Mouse (Mus musculus) lung, adult 2 months (tissue): ENCODE measurements around the gene Zfp646. TPM values are rescaled to one million over a fixed set of nuclear protein-coding genes. Genes with fewer than 3 reads are reported as not detected.

ENCODE experiments used
- DNase-seq: peaks from one replicate; pipeline ENCODE4 v3.0.0; 2022
- H3K4me1 ChIP-seq: fragments of 200-500 bp; 2 replicates; pipeline ENCODE4 v1.6.1; 2011; ENCODE audit warnings: low read length; ENCODE audit not compliant: control insufficient read depth, insufficient read depth
- H3K4me3 ChIP-seq: fragments of 200-500 bp; replicated peaks from 2 replicates; pipeline ENCODE3; 2011; ENCODE audit warnings: low read depth, mild to moderate bottlenecking, control low read depth, low read length; ENCODE audit errors: extremely low read depth
- CTCF ChIP-seq: fragments of 200-500 bp; IDR thresholded peaks from 2 replicates; pipeline ENCODE4 v1.5.1; 2011; ENCODE audit warnings: mild to moderate bottlenecking, low read length, control low read depth; ENCODE audit not compliant: insufficient read depth
- POLR2A ChIP-seq: fragments of 200-500 bp; IDR thresholded peaks from 2 replicates; pipeline ENCODE4 v1.6.1; 2011; ENCODE audit warnings: low read depth, mild to moderate bottlenecking, control low read depth, low read length, borderline replicate concordance; ENCODE audit errors: extremely low read depth
- WGBS: fragments of 180-500 bp; shearing (Covaris S2); methylation state at CpG from one replicate; pipeline ENCODE4 v1.1.7; 2018; 5-methylcytosine and 5-hydroxymethylcytosine counted together
- polyA plus RNA-seq: library from polyadenylated mRNA; depleted of rRNA; stranded (reverse); fragments of >200 nt; gene quantifications from 2 replicates; pipeline ENCODE4 v1.2.3, GENCODE M21; 2012

Zfp646 gene
- polyA plus RNA-seq, 1 experiment, result 23.4 TPM

DNA sequence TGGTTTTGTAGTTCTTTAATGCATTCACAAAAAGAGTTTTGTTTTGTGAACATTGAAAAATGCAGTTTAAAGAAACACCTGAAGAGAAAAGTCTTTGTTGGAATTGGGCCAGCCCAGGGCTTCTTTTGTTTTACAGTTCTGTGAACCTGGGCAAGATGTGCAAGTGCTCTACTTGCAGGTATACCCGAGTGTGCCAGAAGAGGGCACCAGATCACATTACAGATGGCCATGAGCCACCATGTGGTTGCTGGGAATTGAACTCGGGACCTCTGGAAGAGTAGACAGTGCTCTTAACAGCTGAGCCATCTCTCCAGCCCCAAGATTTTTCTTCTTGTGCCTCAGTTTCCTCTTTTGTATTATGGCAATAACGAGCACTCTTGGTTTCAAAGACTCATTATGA lies 42.2 kb downstream of the Zfp646 start:
- TF ChIP-seq CTCF (peak; percentile 52), POLR2A (no peak)
- Histone ChIP-seq H3K4me1 (peaks cover 6% of the 10 kb centered on the region; the same call in 1 of the 2 replicates), H3K4me3 (no peak overlapping the region)
- peak; percentile 54 for DNase-seq
- WGBS, result 54% methylated on average over 3 of the region's 3 CpGs

DNA sequence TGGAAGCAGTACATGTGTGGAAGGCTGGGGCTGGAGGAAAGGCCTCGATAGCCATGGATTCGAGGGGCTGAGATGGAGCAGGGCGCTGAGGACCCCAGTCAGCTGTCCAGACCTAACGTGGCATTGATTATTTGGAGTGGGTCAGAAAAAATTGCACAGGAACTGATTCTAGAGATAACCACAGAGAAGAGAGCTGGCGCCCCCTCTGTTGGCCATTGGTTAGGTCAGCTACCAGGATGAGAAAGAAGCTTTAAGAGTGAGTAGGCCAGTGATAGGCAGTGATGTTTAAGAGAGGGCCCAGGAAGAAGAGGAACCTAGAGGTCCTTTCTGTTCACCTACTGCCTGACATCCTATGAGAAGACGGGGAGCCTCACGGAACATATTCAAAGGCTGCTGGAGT lies 43.3 kb downstream of the Zfp646 start:
- TF ChIP-seq CTCF (no peak), POLR2A (no peak)
- DNase-seq, result peak; percentile 20
- Histone ChIP-seq H3K4me1 (peaks cover 6% of the 10 kb centered on the region; the same call in 1 of the 2 replicates), H3K4me3 (no peak overlapping the region)
- WGBS, result 68% methylated on average over 7 of the region's 7 CpGs

DNA sequence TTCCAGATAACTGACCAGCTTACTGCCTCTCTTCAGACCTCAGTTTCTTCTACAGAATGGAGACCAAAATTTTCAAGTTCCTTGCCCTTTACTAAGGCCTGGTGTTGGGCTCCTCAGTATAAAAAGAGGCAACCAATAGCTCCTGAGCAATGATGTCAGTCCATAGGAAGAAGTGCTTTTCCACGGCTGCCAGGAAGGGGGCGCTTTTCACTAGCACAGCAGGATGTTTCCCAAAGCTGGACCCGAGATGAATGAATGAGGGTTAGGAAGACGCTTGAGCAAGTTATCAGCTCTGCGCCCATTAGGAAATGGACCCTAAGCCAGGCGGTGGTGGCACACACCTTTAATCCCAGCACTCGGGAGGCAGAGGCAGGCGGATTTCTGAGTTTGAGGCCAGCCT lies 45.5 kb downstream of the Zfp646 start:
- peak; percentile 39 for DNase-seq
- Histone ChIP-seq H3K4me3 (no peak overlapping the region), H3K4me1 (peaks cover 6% of the 10 kb centered on the region; the same call in 1 of the 2 replicates)
- TF ChIP-seq POLR2A (no peak), CTCF (peak; percentile 54)
- 62% methylated on average over 8 of the region's 8 CpGs for WGBS

DNA sequence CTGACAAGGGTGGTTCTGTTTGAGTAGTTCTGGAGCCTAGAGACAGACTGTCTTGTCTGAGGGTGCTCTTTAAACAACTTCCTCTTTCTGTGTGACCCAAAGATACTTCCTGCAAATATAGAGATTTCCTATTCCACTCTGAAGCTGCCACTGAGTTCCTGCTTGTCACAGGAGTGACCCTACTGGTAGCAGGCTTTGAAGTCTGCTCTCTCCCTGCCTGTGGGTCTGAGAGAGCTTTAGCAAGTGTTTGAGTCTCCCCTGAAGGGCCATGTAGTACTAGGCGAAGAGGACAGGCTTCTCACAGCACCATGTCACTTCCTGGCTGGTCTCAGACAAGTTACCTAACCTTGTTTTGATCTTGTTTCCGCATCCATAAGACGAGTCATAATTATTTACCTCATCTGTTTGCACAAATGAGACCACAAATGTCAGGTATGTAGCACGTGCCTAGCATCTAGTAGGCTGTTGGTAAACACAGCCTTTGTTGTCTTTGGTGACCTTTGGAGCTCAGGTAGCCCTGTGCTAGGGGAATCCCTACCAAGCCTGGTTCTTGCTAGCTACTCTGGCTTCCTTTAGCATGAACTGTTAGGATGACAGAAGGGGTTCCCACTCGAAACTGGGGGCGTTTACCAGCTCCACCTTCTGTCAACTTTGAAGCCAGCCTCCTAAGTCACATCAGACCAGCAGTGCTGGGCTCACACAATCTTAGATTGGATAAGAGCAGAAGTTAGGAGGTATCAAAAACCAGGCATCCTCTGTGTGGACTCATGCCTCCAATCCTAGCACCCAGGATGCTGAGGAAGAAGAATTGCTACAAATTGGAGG lies 46.6 kb downstream of the Zfp646 start:
- DNase-seq, result peak; percentile 35
- TF ChIP-seq CTCF (no peak), POLR2A (peak; percentile 21; the same call in 1 of the 2 replicates)
- WGBS, result 41% methylated on average over 6 of the region's 6 CpGs

DNA sequence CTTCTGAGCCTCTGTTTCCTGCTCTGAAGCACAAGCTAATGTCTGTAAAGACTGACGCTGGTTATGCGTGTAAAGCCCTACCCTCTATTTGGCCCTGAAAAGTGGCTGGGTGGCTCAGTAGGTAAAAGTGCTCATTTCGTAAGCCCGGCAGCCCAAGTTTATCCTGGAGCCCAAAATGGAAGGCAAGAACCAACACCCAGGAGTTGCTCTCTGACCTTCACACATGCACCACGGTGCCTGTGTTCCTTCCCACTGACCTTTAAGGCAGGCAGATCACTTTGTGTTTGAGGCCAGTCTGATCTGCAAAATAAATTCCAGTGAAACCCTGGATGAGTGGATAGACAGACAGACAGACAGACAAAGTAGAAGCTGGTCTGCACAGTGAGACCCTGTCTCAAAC lies 47.7 kb downstream of the Zfp646 start:
- 63% methylated on average over 5 of the region's 5 CpGs for WGBS
- no peak for DNase-seq

More for the DNA sequence above, 46.6 kb downstream of the Zfp646 start:
- Histone ChIP-seq H3K4me1 (peaks cover 6% of the 10 kb centered on the region; the same call in 1 of the 2 replicates), H3K4me3 (no peak overlapping the region)

DNA sequence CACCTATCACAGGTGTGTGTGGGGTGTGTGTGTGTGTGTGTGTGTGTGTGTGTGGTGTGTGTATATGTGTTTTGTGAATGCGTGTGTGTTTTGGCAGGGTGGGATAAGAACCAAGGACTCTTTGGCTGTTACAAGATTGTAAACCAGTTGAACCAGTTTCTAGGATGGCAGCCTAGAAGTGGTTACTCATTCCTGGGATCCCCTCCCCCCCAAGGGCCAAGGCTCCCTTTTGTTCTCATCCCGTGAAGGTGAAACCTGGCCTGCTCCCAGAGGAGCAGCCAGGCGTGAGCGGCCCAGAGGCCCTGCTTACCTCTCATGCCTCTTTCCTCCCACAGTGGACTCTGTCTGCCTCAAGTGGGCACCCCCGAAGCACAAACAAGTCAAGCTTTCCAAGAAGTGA lies 49.2 kb downstream of the Zfp646 start:
- 74% methylated on average over 5 of the region's 5 CpGs for WGBS
- TF ChIP-seq POLR2A (peak; percentile 37; the same call in 1 of the 2 replicates), CTCF (no peak)
- peak; percentile 72 for DNase-seq
- Histone ChIP-seq H3K4me1 (peaks cover 6% of the 10 kb centered on the region; the same call in 1 of the 2 replicates), H3K4me3 (no peak overlapping the region)

More for the DNA sequence above, 47.7 kb downstream of the Zfp646 start:
- H3K4me3 ChIP-seq, result no peak overlapping the region
- TF ChIP-seq POLR2A (no peak), CTCF (no peak)
- peaks cover 6% of the 10 kb centered on the region; the same call in 1 of the 2 replicates for H3K4me1 ChIP-seq

DNA sequence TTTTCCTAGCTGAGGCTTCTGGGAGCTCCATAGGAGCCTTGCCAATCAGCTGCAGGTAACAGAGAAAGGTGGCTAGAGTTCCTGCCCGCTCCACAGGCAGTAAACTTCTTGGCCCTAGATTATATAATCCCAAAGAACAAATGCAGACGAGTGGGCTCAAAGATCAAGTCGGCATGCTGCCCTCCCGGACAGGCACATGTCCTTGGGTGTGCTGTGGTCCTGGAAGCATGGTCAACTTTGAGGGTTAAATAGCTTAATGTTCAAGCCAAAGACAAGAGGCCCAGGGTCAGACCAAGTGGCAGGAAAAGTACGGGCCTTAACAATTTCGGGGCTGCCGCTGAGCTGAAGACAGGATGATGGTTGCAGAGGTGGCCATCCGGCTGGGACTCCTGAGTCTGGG lies 50.0 kb downstream of the Zfp646 start:
- H3K4me1 ChIP-seq, result peaks cover 6% of the 10 kb centered on the region; the same call in 1 of the 2 replicates
- DNase-seq, result peak; percentile 15
- no peak overlapping the region for H3K4me3 ChIP-seq
- WGBS, result 72% methylated on average over 8 of the region's 8 CpGs
- no peak for TF ChIP-seq CTCF
- no peak for TF ChIP-seq POLR2A

DNA sequence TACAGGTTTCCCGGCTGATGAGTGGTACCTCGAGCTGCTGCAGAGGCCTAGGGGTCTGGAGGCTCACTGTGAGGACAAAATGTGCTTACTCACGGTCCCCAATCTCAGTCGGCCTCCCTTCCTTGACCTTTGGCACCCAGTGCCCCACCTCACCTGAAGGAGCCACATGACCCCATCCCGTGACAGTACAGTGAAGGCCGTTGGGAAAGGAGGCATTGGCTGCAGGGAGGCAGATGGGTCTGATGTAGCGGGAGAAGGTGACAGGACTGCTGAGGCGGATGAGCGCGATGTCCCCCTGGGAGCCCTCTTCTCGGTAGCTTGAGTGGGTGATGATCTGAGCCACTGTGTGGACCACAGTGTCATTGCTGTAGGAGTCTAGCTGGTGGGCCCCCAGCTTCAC lies 50.8 kb downstream of the Zfp646 start:
- Histone ChIP-seq H3K4me3 (no peak overlapping the region), H3K4me1 (peaks cover 6% of the 10 kb centered on the region; the same call in 1 of the 2 replicates)
- peak; percentile 27 for DNase-seq
- TF ChIP-seq POLR2A (no peak), CTCF (no peak)
- WGBS, result 67% methylated on average over 11 of the region's 11 CpGs

DNA sequence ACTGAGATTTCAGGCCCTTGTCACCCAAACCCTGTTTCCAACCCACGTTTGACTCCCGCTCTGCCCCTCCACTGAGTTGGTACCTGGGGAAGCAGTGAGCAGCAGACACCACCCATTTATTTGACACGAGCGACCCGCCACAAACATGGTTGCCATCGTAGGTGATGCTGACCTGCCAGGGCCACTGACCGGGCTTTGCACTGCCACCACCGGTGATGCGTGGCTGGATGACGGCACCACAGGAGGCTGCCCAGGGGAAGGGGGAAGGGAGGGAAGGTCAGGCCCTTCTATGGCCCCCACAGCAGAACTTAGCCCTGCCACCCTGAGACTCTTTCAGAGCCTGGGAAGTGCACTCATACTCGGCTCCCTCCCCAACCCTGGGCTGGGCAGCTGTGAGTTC lies 51.7 kb downstream of the Zfp646 start:
- no peak for TF ChIP-seq POLR2A
- no peak for TF ChIP-seq CTCF
- WGBS, result 64% methylated on average over 11 of the region's 11 CpGs
- peaks cover 4% of the 10 kb centered on the region; the same call in 1 of the 2 replicates for H3K4me1 ChIP-seq
- no peak for DNase-seq
- peak overlapping the region; percentile 45 for H3K4me3 ChIP-seq

DNA sequence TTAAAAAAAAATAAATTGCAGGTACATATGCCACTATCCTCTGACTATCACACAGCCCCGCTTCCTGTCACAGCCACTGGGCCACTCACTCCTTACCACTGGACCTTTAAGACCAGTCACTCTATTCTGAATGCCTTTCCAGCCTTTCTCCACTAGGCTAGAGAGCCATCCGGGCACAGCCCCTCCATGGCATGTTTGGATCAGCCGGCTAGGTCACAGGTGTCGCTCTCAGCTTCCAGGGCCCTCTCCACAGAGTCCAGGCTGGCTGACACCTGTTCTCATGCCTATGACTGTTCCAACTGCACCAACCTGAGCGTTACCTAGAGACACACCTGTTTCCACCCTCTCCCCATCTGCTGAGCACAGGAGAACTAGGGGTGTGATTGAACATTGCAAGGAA lies 52.6 kb downstream of the Zfp646 start:
- WGBS, result 40% methylated on average over 5 of the region's 5 CpGs
- H3K4me1 ChIP-seq, result no peaks in the 10 kb centered on the region
- peak overlapping the region; percentile 56 for H3K4me3 ChIP-seq
- DNase-seq, result peak; percentile 36
- TF ChIP-seq POLR2A, result peak; percentile 31; the same call in 1 of the 2 replicates
- 0 out of 2 replicates have a peak, but pooled peaks have one; percentile 5 for TF ChIP-seq CTCF
